Mouse (Mus musculus) erythroid progenitor cell, adult 5-6 weeks (primary cell): ENCODE measurements around the gene Cldn17. TPM values are rescaled to one million over a fixed set of nuclear protein-coding genes. Genes with fewer than 3 reads are reported as not detected.

ENCODE experiments used
- ATAC-seq: replicated peaks from 2 replicates; pipeline ENCODE4 v1.8.0; 2016; ENCODE audit warnings: moderate number of reproducible peaks, mild to moderate bottlenecking, moderate TSS enrichment, inconsistent platforms; ENCODE audit not compliant: poor library complexity, low FRiP score, severe bottlenecking
- total RNA-seq, 2 experiments: library from RNA; stranded (forward) in 1 of 2; stranded (reverse) in 1 of 2; fragments of 150-400 nt in 1 of 2; fragments of 186-747, 209-891 nt in 1 of 2; gene quantifications; 2 replicates each; pipeline versions ENCODE4 v1.2.3 to v1.2.4; 2015 to 2017; ENCODE audit warnings: low replicate concordance in 2 of 2

Cldn17 gene
- total RNA-seq (2015; ENCODE audit: low replicate concordance) (not detected in 2 replicates), total RNA-seq (2017; ENCODE audit: low replicate concordance) (not detected in 2 replicates)

DNA sequence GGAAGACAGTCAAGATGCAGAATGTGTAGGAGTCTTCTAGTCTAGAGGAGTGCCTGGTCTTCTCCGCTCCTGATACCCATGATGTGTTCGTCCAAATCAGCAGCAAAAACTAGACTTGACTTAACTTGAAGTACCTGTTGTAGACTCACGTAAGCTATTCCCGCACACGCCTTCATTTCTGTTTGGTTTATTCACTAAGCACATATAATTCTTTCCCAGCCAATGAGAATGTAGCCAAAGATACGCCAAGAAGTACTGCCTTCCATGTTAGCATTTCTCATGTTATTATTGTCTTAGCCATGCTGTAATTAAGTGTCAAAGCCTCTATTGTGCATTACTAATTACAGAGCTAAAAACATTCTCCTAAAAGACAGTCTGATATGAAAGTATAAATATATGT, at the start of gene Cldn17:
Cldn17 (minus strand) TSS at position 101 of the 400 bp plus-strand sequence.
- ATAC-seq: no peak

DNA sequence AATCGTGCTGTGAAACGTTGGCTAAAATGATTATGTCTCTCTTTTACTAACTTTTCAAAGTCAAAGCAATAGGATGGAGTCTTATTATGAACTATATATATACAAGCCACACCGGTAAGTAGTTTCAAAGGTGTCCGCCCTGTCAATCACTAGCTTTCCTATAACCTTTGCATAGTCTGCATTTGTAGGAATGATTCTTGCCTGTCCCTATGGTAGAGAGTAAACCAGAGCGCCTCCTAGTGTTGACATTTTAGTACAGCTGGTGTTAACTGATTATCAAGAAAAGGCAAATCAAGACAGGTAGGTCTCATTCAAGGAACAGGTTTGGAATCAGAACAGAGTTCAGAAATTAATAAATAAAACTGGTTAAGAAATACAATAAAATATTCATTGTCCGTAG, 35.7 kb upstream of the Cldn17 start:
- no peak for ATAC-seq

DNA sequence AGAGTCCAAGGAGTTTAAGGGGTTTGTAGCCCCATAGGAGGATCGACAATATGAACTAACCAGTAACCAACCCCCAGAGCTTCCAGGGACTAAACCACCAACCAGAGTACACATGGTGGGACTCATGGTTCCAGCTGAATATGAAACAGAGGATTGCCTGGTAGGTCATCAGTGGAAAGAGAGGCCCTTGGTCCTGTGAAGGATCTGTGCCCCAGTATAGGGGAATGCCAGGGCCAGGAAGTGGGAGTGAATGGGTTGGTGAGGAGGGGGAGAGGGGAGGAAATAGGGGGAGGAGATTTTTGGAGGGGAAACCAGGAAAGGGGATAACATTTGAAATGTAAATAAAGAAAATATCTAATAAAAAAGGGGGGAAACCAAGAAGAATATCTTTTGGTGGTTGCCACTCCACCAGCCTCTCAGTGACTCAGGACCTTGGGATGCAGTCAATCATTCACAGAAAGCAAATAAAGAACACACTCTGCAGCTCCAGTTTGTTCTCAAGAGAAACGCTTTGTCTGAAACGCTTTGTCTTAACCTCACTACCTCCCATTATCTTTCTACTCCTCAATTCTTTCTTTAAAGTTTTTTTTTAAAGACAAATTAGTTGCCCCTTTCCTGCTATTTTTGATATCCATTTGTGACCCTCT, 33.2 kb upstream of the Cldn17 start:
- no peak for ATAC-seq

DNA sequence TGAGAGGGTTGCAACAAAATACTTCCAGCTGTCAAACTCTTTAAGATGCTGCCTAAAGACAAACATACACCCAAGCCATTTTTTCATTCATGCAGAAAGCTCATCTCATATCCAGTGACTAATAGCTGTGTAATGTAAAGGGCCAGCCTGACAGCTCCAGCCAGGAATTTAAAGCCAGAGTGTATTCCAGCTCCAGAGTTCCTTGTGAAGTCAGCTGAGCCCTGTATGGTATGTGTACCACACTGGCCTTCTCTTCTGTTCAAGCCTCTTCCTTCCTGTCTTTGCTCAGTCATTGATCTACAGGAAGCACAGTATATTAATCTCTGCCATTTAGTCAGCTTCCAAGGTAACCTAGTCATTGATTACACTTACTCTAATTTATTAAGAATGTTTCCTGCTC, 4.6 kb upstream of the Cldn17 start:
- no peak for ATAC-seq

DNA sequence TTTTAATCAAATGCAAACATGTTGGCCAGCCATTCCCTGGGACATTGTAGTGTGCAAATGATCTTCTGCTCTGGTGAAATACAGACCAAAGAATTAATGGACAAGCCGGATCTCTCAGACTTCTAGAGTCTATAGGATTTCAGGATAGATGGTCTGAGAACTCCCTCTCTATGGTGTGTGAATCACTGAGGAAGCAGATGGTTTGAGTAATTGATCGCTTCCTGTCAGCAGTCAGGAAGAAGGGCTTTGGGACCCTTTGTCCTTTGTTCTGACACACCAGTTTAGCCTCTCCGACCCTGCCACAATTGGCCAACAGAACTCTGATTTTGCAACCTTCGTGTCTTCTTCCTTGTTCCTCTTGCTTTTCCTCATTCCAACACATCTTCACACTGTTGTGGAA, 1.4 kb upstream of the Cldn17 start:
- no peak for ATAC-seq

DNA sequence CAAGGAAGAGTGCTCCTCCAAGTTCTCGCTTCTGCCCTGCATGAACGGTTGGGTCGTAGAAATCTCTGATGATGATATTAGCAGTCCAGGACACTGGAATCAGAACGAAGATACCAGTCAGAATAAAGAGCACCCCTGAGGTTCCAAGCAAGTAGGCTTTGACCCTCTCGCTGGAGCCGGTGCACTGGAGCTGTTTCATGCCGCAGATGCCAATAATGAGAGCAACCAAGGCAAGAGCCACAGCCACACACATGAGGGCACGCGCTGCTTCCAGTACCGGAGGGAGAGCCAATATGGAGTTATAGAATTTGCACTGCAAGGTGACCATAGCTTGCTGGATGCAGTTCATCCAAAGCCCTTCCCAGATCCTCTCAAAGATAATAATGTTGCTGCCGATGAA, 440 bp downstream of the Cldn17 start:
- ATAC-seq: no peak

DNA sequence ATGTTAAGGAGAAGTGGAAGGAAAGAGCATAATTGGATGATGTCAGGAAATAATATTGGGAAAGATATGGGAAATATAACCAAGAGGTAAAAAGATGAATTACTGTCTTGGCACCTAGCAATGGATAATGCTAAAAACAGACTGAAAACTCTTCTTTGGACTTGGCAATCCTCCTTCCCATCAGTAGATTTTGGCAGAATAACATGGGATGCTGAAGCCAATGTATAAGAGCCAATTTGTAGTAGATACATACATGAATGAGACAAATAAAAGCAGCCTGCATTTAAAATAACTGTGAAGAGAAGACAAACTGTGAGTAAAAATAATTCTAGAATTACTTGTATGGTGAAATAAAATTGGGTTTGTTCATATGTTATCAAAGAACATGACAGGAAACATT, 18.7 kb downstream of the Cldn17 start:
- ATAC-seq: no peak

DNA sequence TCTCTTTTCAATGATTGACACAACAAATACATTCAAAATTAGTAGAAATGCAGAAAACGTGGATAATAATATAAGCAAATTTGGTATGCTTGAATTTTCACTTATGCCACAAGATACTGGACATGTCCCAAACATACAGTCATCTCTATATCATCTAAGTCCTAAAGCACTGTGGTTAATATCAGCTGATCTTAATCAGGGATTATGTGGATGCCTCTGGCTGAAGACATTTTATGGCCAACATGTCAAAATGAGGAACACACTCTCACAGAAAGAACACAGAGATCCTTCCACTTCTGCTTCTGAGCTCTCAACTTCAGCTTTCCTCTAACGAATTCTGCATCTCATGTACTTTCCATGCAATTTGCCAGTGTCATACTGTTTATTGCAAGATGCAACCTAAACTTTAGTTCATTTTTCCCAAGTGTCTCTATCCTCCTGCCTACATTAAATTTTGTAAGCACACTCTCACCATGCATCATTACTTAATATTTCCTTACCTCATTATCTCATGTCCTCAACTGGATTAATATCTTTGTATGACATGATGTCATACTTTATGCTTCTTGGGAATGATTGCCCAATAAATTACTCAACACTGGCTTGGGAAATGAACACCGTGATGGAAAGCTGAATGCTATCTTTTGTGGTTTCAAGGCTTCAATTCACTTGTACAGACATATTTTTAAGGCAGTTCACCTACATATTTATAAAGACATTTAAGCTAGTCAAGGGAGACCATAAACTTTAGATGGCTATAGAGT, 26.6 kb downstream of the Cldn17 start:
- no peak for ATAC-seq

DNA sequence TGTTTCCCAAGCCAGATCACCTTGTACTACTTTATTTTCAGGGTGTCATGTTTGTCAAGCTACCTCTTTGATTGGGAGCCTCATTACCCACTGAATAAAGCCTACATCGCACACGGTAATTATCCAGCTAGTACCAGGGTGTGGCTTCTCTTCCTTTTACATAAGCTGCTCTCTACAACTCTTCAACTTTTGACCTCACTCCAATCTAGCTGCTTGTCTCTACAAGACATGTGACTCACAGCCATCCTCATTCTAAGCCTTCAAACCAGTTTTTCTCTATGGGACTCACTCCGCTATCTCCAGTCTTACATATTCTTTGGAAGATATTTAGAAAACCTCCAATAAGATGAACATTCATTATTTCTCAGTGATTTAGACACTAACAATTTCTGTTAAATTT, 43.5 kb downstream of the Cldn17 start:
- no peak for ATAC-seq

Other genes with a start within 250 kb of the Cldn17 start
- gene Grik1, start 216.7 kb downstream of the Cldn17 start, total RNA-seq (2015; ENCODE audit: low replicate concordance): not detected in 2 replicates
- gene Grik1, start 216.7 kb downstream of the Cldn17 start, total RNA-seq (2017; ENCODE audit: low replicate concordance): not detected in 2 replicates
- not detected in 2 replicates for gene Cldn8, start 56.2 kb upstream of the Cldn17 start, total RNA-seq (2015; ENCODE audit: low replicate concordance)
- not detected in 2 replicates for gene Cldn8, start 56.2 kb upstream of the Cldn17 start, total RNA-seq (2017; ENCODE audit: low replicate concordance)
- not detected in 2 replicates for gene Krtap24-1, start 105.3 kb upstream of the Cldn17 start, total RNA-seq (2015; ENCODE audit: low replicate concordance)
- gene Krtap24-1, start 105.3 kb upstream of the Cldn17 start, total RNA-seq (2017; ENCODE audit: low replicate concordance): not detected in 2 replicates
- gene 2310079G19Rik, start 120.7 kb upstream of the Cldn17 start, total RNA-seq (2015; ENCODE audit: low replicate concordance): not detected in 2 replicates
- not detected in 2 replicates for gene 2310079G19Rik, start 120.7 kb upstream of the Cldn17 start, total RNA-seq (2017; ENCODE audit: low replicate concordance)
- not detected in 2 replicates for gene Krtap26-1, start 140.8 kb upstream of the Cldn17 start, total RNA-seq (2015; ENCODE audit: low replicate concordance)
- not detected in 2 replicates for gene Krtap26-1, start 140.8 kb upstream of the Cldn17 start, total RNA-seq (2017; ENCODE audit: low replicate concordance)
- gene Krtap27-1, start 164.7 kb upstream of the Cldn17 start, total RNA-seq (2015; ENCODE audit: low replicate concordance): not detected in 2 replicates
- not detected in 2 replicates for gene Krtap27-1, start 164.7 kb upstream of the Cldn17 start, total RNA-seq (2017; ENCODE audit: low replicate concordance)
- not detected in 2 replicates for gene 2310061N02Rik, start 201.0 kb upstream of the Cldn17 start, total RNA-seq (2015; ENCODE audit: low replicate concordance)
- not detected in 2 replicates for gene 2310061N02Rik, start 201.0 kb upstream of the Cldn17 start, total RNA-seq (2017; ENCODE audit: low replicate concordance)
- gene Krtap13-1, start 221.9 kb upstream of the Cldn17 start, total RNA-seq (2015; ENCODE audit: low replicate concordance): not detected in 2 replicates
- not detected in 2 replicates for gene Krtap13-1, start 221.9 kb upstream of the Cldn17 start, total RNA-seq (2017; ENCODE audit: low replicate concordance)
- not detected in 2 replicates for gene Krtap13, start 244.7 kb upstream of the Cldn17 start, total RNA-seq (2015; ENCODE audit: low replicate concordance)
- not detected in 2 replicates for gene Krtap13, start 244.7 kb upstream of the Cldn17 start, total RNA-seq (2017; ENCODE audit: low replicate concordance)